Mouse (Mus musculus) heart, postnatal 0 days (tissue): ENCODE measurements around the gene Wdr60.

Experiments used
- CTCF ChIP-seq: IDR thresholded peaks from 2 replicates; pipeline ENCODE4 v1.5.1; 2016; ENCODE audit warnings: antibody characterized with exemption, control low read depth, low read depth
- EP300 ChIP-seq: IDR thresholded peaks from 2 replicates; pipeline ENCODE4 v1.6.1; 2016; ENCODE audit warnings: antibody characterized with exemption, low read depth

DNA sequence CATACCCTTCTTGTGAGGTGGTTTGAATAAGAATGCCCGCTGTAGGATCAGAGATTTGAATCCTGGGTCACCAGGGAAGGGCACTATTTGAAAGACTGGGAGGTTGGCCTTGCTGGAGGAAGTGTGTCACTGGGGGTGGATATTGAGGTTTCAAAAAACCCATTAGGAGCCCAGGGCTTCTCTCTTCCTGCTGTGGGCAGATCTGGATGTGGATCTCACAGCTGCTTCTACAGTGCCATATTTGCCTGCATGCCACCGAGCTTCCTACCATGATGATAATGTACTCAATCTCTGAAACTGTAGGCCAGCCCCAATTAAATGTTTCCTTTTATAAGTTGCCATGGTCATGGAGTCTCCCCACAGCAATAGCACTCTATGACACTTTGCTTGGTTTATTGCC lies 16.4 kb upstream of the Wdr60 start:
- TF ChIP-seq CTCF, result no peak
- TF ChIP-seq EP300, result no peak
